Mouse (Mus musculus): ENCODE data around the gene Hs1bp3. TPM values are rescaled to one million over a fixed set of nuclear protein-coding genes. Genes with fewer than 3 reads are reported as not detected.
A peak's percentile ranks its signal among the peaks of the same experiment; 100 is the strongest.

Gene Hs1bp3
- polyA plus RNA-seq, 2 experiments: 2.3 to 2.4 TPM

DNA sequence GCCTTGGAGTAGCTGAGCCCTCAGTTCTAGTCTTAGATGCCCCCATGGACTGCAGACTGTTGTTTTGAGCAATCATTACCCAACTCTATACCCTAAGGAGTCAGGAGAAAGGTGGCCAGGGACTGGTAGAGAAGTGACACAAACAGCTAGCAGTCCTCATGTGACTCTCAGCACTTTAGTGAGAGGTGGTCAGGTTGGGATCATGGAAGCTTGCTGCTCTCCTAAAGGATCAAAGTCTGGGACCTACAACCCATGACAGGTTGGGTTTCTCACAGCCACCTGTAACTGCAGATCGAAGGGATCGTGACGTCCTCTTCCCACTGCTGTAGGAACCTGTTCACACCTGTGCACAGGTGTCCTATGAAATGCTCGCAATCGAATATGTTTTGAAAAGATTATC, 32.3 kb downstream of the Hs1bp3 start:
- no peak overlapping the region for H3K4me2 ChIP-seq (ENCODE audit: low read depth)
- TF ChIP-seq CTCF (IDR thresholded peaks at IDR 0.05; ENCODE audit: low read depth): no peak
- TF ChIP-seq EP300 (IDR thresholded peaks at IDR 0.05; ENCODE audit: low read depth): no peak

DNA sequence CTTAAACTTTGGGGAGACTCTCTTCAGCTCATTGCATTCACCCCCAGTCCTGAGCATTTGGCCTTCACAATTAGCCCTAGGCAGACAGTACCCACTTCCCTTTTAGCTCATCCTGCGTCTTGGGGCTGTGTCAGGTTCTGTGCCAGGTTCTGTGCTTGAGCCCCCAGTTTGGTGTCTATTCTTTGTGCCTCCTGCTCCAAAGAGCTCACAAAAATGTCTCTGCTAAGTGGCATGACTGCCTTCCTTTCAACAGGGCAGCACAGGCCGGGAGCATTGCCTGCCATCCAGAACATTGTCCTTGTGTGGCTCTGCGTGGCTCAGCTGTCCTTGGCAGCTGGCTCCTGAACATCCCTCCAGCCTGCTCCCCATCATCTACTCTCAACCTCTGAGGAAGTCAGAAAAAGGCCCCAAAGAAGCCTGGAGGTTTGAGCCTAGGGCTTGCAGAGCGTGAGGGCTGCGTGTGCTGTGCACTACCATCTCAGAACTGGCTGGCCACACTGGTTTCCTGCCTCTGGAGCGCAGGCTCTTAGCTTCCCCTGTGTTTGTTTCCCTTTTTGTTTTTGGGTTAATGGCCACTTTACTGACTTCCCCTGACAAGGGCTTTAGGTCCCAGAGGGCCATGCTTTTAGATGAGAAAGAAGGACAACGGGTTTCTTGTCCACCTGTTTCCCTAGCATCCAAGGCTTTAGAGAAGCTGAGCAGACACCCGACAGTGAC, 34.7 kb downstream of the Hs1bp3 start:
- Histone ChIP-seq H3K4me2 (ENCODE audit: low read depth) (no peak overlapping the region), H3K9me3 (ENCODE audit: control insufficient read depth, low read length) (no peaks in the 10 kb centered on the region), H3K9ac (replicated peaks) (no peak overlapping the region), H3K36me3 (replicated peaks; ENCODE audit: control insufficient read depth, insufficient read depth, low read depth) (no peaks in the 10 kb centered on the region), H3K4me1 (replicated peaks; ENCODE audit: control insufficient read depth in 2 of 2, insufficient read depth in 2 of 2, low read length in 1 of 2) (peaks cover 0 to 16% of the 10 kb centered on the region in 2 experiments; a peak in 2 of 4 replicates), H3K27ac (no peak overlapping the region), H3K4me3 (ENCODE audit: insufficient read depth in 1 of 2, low read depth in 2 of 2, low read length in 2 of 2) (no peak overlapping the region), H3K27me3 (ENCODE audit: control insufficient read depth, insufficient read depth, low read length) (no peaks in the 10 kb centered on the region)
- no peak for DNase-seq (ENCODE audit: low read depth in 3 of 3, low spot score in 3 of 3)
- ATAC-seq (ENCODE audit: insufficient read depth): no peak
- no peak for TF ChIP-seq EP300 (IDR thresholded peaks at IDR 0.05; ENCODE audit: low read depth)
- TF ChIP-seq CTCF (IDR thresholded peaks at IDR 0.05; ENCODE audit: low read depth): no peak
- 26% methylated on average over 8 of the region's 8 CpGs for WGBS (ENCODE audit: insufficient replicate concordance)

More for the DNA sequence above, 32.3 kb downstream of the Hs1bp3 start:
- Histone ChIP-seq H3K4me1 (replicated peaks; ENCODE audit: control insufficient read depth in 2 of 2, insufficient read depth in 2 of 2, low read length in 1 of 2) (peaks cover 0 to 14% of the 10 kb centered on the region in 2 experiments; a peak in 2 of 4 replicates), H3K27ac (no peak overlapping the region), H3K27me3 (ENCODE audit: control insufficient read depth, insufficient read depth, low read length) (no peaks in the 10 kb centered on the region), H3K9me3 (ENCODE audit: control insufficient read depth, low read length) (no peaks in the 10 kb centered on the region), H3K36me3 (replicated peaks; ENCODE audit: control insufficient read depth, insufficient read depth, low read depth) (no peaks in the 10 kb centered on the region), H3K4me3 (ENCODE audit: insufficient read depth in 1 of 2, low read depth in 2 of 2, low read length in 2 of 2) (no peak overlapping the region), H3K9ac (replicated peaks) (no peak overlapping the region)
- WGBS (ENCODE audit: insufficient replicate concordance): 75% methylated on average over 5 of the region's 5 CpGs
- DNase-seq (ENCODE audit: low read depth in 3 of 3, low spot score in 3 of 3) (no peak), ATAC-seq (ENCODE audit: insufficient read depth) (no peak)

DNA sequence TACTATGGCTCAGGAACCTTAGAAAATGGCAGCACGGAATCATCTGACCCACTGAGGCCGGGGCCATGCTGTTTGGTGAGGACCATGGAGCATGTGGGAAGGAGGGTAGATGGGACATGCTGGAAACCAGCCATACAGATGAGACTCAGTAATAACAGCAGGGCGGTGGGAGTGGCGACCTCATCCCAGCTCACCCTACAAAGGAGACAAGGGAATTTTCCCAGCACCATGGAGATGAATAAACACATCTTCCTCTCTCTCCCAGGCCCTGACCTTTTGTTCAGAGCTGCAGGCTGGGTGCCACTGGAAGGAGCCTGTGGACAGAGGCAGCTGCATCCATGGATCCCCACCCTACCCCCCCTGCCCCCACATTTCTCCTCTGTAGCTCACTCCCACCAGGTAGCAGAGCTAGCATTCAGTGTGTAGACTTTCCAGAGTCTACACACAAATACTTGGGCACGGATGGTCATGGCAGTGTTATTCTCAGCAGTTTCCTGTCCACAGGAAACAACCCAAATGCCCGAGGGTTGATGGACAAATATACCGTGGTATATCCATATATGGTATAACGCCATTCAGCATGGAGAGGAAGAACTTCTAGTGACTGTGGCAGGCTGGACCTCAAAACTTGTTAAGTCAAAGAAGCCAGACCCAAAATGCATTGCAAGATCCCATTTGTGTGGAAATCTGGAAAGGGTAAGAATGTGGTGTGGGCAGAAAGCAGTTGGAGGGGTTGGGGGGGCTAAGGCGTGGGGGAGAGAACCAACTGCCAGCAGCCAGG, 35.7 kb downstream of the Hs1bp3 start:
- 46% methylated on average over 9 of the region's 9 CpGs for WGBS (ENCODE audit: insufficient replicate concordance)
- Histone ChIP-seq H3K9me3 (ENCODE audit: control insufficient read depth, low read length) (no peaks in the 10 kb centered on the region), H3K36me3 (replicated peaks; ENCODE audit: control insufficient read depth, insufficient read depth, low read depth) (no peaks in the 10 kb centered on the region), H3K4me2 (ENCODE audit: low read depth) (no peak overlapping the region), H3K27ac (no peak overlapping the region), H3K9ac (replicated peaks) (no peak overlapping the region), H3K27me3 (ENCODE audit: control insufficient read depth, insufficient read depth, low read length) (no peaks in the 10 kb centered on the region), H3K4me3 (ENCODE audit: insufficient read depth in 1 of 2, low read depth in 2 of 2, low read length in 2 of 2) (no peak overlapping the region), H3K4me1 (replicated peaks; ENCODE audit: control insufficient read depth in 2 of 2, insufficient read depth in 2 of 2, low read length in 1 of 2) (peaks cover 0 to 16% of the 10 kb centered on the region in 2 experiments; a peak in 2 of 4 replicates)
- ATAC-seq (ENCODE audit: insufficient read depth): no peak
- DNase-seq (ENCODE audit: low read depth in 3 of 3, low spot score in 3 of 3): no peak
- TF ChIP-seq EP300 (IDR thresholded peaks at IDR 0.05; ENCODE audit: low read depth) (no peak), CTCF (IDR thresholded peaks at IDR 0.05; ENCODE audit: low read depth) (no peak)

DNA sequence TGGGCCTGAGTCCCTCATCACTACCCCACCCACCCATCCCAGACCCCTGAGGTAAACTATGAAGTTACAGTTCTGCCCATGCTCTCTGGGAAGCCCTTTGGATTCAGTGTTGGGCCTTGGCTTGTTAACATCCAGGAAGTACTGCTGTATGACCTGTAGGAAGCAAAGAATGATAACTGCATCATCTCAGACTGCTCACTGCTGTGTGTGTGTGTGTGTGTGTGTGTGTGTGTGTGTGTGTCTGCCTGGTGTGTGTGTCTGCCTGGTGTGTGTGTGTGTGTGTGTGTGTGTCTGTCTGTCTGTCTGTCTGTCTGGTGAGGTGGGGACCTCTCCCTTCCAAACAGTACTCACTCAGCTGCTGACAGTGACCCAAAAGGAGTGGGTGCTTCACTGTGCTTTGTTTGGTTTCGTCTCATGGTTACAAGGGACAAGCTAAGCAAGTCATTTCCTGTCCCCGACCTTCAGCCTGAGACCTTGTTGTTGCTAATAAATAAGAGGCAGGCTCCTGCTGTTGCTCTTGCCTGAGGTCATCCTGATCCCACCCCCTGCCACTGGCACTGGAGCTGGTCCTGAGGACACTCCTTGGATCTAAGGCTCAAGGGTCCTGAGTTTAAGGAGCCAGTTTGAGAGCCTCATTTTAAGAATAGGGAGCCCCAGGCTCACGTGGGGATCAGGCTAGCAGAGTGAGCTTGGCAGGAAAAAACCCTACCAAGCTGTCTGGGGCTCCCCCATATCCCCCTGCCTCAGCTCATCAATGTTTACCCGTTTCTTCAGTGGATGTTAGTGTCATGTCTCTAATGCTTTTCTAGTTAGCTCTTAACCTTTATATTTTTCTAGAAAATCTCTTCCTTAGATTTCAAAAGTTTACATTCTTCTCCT, 38.0 kb downstream of the Hs1bp3 start:
- H3K36me3 ChIP-seq (replicated peaks; ENCODE audit: control insufficient read depth, insufficient read depth, low read depth): no peaks in the 10 kb centered on the region
- no peaks in the 10 kb centered on the region for H3K9me3 ChIP-seq (ENCODE audit: control insufficient read depth, low read length)
- peaks cover 0 to 9% of the 10 kb centered on the region in 2 experiments; a peak in 2 of 4 replicates for H3K4me1 ChIP-seq (replicated peaks; ENCODE audit: control insufficient read depth in 2 of 2, insufficient read depth in 2 of 2, low read length in 1 of 2)
- 0 out of 2 replicates have a peak, but pooled peaks have one; percentile 50 for ATAC-seq (ENCODE audit: insufficient read depth)
- H3K9ac ChIP-seq (replicated peaks): no peak overlapping the region
- H3K4me3 ChIP-seq (ENCODE audit: insufficient read depth in 1 of 2, low read depth in 2 of 2, low read length in 2 of 2): no peak overlapping the region
- WGBS (ENCODE audit: insufficient replicate concordance): 18% methylated on average over 4 of the region's 4 CpGs
- TF ChIP-seq CTCF (IDR thresholded peaks at IDR 0.05; ENCODE audit: low read depth) (no peak), EP300 (IDR thresholded peaks at IDR 0.05; ENCODE audit: low read depth) (no peak)
- H3K4me2 ChIP-seq (ENCODE audit: low read depth): no peak overlapping the region
- no peaks in the 10 kb centered on the region for H3K27me3 ChIP-seq (ENCODE audit: control insufficient read depth, insufficient read depth, low read length)
- DNase-seq (ENCODE audit: low read depth in 3 of 3, low spot score in 3 of 3): no peak
- no peak overlapping the region for H3K27ac ChIP-seq

Data from liver, embryonic 14.5 days (tissue).